Mouse (Mus musculus) G1E-ER4 (cell line): ENCODE results near the gene Rpl9. TPM values are rescaled to one million over a fixed set of nuclear protein-coding genes. Genes with fewer than 3 reads are reported as not detected.

ENCODE experiments used
- GATA1 ChIP-seq: IDR thresholded peaks from one replicate; pipeline ENCODE4 v1.8.0; 2012; ENCODE audit warnings: low read length, inconsistent platforms
- polyA plus RNA-seq: library from polyadenylated mRNA; stranded (reverse); fragments of >175 nt; gene quantifications from 2 replicates; pipeline ENCODE4 v1.2.3, GENCODE M21; 2012

Rpl9 gene
- polyA plus RNA-seq, result 33.1 and 43.0 TPM in 2 replicates

DNA sequence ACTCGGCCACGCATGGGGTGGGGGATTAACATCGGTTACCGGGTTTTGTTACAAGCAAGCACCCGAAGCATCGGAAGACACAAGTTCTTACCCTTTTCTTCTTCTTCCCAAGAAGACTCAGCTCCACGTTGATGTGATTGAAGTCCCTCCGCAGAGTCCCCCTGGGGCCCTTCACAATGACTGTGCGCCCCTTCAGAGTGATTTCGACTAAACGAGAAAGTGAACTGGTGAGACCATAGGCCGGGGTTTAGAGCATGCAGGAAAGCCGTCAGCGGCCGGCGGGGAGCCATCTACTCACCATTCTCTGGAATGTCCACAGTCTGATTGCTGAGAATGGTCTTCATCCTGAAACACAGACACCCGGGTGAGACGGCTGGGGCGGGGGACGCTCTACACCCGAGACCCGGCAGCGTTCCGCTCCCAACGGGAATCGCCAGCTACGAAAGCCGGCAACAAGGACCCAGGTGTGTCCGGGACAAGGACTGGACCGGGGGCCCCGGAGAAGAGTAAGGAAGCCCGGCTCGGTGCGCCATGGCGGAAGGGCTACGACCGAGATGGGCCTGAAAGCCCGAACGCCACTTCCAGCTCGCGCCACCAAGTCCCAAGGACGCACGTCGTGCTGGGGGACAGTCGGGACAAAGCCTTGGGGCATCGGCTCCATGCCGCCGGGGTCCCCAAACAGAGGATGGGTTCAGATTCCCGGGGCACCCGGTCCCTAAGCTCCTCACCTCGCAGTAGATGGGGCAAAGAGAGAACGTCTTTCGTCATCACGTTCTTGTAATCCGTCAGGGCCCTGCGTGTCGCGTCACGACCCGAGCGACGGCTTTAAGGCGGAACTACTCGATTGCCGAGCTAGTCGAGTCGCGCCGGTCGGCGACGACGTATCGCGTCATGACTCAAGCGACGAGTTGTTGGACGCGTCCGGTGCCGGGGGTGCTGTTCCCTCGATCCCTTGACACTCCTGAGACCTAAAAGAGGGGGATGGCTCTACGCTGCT is at the start of gene Rpl9, which contains the start of gene Lias:
Gene Rpl9 (minus strand): TSS at position 797 of the 997 bp plus-strand sequence.
Gene Lias (plus strand): TSS at position 850 of the 997 bp plus-strand sequence.
- no peak for TF ChIP-seq GATA1

DNA sequence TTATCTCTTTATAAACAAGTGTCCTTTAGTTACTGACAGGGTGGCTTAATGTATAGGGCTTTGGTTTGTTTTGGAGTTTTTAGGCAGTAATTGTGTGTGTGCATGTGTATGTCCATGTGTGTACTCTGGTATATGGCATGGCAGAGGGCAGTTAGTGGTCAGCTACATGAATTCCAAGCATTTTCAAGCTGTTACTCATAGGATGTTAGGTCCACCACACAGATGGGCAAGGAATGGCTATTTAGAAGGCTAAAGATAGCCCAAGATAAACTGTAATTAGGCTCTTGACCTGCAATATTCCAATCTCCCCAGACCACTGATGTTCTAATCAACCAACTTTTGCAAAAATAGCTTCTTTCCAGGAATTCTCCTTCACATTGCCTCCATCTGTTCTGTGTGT is 46.8 kb upstream of the Rpl9 start:
- no peak for TF ChIP-seq GATA1

DNA sequence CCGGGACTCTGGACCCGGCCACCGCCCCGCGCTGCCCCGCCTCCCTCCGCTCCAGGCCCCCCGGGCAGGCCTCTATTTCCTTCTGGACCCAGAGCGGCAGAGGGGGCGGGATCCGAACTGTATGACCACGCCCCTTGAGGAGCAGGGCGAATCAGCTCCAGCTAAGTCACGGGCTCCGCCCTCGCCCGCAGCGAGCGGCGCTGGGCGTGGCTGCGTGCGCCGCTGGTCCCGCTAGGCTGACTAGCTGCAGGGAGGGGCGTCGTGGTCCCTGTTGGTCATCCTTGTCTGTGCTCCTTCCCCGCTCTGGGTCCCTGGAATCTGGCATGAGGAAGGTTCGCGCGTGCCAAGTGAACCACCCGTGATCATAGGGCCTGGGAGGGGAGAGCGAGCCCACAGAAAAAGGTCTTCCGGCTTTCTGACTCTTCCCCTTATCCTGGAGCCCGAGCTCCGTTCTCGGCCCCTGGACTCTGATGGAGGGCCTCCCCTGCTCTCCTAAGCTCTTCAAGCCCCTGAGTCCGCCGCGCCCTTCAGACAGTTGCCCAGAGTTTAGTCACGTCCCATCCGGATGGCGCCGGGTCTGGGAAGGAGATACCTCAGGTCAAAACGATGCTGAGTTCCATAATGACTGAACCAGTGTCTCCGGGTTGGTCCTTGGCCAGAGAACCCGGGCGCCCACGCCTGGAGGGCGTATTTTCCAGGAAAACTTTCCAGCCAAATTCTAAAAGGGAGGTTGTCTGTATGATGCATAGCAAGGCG is 44.7 kb upstream of the Rpl9 start, which contains the start of gene Ugdh:
Gene Ugdh (minus strand): TSS at position 144 of the 756 bp plus-strand sequence.
- no peak for TF ChIP-seq GATA1

DNA sequence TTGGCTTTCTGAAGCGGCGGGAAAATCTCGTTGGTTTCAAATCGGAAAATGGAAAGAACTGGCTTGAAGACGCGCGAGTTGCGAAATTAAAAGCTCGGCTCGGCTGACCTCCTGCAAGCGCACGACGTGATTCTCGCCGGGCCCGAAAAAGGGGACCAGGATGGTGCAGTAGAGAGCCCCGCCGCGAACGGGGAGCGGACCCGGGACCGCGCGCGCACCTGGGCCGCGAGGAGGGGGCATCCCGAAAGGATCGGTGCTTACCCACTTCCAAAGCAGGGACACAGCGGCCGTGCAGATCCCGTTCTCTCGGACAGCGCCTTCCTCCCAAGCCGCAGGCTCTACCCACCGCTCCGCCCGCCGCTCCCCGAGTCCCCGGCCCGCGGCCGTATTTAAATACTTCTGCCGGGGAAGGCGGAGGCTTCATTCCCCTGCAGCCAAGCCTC is 44.1 kb upstream of the Rpl9 start:
- TF ChIP-seq GATA1, result no peak

DNA sequence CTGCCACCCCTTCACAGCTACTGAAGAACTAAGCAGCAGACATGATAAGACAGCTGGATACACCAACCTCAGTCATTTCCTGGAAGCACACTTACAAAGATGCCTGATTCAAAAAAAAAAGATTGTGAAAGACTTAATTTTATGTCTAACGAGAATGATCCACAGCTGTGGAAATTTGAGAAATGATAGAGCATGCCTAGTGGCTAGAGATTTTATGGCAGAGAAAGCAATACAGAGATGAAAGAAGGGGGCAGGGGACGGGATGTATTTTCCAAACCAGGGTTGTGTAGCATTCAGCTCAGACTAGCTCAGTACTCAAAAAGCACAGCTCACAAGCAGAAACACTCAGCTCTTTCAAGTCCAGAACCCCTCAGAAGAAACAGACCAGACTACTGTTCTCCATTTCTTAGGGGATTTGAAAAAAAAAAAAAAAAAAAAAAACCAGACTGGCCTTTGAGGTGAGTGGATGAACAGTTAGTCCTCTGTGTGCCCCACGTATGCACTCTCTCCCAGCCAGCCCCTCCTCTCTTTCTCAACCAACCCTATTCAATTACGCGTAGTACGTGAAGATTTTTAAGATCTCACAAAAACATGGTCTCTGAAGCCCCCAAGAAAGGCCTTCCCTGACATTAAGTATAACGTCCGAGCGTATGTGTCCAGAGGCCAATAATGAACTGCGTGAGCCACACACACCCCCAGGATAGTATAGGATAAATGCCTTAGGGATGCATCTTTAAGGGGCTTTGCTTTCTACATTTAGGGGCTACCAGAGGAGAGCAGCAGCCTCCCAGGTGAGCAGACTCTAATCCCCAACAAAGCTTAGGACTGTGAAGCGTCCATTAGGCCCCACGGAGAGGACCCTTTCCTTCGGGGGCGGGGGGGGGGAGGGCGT is 43.5 kb upstream of the Rpl9 start:
- TF ChIP-seq GATA1, result no peak

DNA sequence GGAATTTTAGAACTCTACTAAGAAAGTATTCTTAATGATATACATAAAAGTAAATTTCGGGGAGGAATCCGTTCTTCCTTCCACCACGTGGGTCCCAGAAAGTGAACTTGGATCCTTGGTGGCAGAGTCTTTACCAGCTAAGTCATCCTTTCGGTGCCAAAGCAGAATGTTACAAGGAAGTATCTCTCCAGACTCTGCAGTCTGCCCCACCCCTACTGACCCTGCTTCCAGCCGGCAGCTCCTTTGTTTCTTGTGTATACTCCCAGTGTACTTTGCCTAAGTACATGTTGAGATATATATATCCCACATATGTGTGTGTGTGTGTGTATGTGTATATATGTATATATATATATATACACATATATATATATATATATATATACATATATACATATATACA is 38.2 kb upstream of the Rpl9 start:
- no peak for TF ChIP-seq GATA1

DNA sequence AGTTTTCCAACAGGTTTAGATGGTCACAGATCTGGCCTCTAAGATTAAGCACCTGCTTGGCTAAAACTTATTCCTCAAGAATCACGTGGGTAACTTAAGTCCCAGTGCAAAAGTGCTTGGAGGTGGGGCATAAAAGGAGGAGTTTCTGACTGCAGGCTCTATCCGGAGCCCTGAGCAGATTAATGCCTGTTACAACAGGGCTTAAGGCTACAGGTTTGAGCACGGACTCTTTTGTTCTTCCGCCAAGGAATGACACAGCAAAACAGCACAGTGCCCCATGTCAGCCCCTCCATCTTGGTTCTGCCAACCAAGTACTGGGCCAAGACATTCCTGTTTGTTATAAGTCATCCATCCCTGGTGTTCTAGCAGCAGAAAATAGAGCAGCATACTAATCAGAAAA is 37.1 kb upstream of the Rpl9 start:
- no peak for TF ChIP-seq GATA1

DNA sequence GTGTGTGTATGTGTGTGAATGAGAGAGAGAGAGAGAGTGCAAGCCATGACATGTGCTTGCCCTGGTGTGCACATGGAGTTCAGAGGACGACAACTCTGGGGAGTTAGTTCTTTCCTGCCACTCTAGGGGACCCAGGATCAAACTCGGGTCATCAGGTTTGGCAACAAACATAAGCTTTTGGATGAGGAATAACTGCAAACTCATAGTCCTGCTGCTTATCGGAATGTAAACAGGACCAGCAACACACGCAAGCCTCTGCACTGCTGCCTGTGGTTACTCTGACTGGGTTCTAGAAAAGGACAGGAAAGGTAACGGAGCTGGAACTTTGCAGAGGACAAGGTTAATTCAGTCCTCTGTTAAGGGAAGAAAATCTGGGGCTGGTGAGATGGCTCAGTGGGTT is 34.0 kb upstream of the Rpl9 start:
- TF ChIP-seq GATA1, result no peak

DNA sequence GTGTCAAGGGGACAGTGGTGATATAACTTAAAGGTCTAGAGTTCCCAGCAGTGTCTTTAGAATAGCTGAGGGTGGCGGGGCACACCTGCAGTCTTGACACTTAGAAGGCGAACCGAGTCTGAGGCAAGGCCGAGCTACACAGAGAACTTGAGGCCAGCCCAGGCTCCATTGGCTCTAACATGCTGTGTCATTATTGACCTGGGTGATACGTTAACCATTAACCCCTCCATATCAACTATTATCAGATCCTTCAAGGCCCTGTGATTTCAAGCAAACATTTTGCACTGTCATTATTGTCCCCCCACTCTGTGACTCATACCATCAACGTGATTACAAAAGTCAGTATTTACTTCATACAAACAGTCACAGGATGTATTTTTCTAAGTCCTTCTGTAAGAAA is 33.0 kb upstream of the Rpl9 start:
- no peak for TF ChIP-seq GATA1

DNA sequence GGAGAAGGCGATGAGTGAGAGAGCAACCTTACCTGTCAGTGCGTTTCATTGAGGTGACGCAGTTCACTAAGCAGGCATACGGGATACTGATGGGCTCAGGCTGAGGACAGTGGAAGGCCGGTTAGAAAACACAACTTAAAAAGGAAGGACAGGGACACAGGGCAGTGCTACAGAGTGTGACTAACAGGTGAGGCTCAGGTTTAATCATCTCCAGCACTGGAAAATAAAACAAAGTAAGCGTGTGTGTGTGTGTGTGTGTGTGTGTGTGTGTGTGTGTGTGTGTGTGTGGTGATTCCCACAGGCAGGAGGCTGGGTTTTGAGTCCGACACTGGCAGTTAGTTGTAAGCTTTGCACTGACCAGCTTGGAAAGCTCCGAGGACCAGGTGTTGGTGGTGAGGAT is 31.6 kb upstream of the Rpl9 start:
- no peak for TF ChIP-seq GATA1

DNA sequence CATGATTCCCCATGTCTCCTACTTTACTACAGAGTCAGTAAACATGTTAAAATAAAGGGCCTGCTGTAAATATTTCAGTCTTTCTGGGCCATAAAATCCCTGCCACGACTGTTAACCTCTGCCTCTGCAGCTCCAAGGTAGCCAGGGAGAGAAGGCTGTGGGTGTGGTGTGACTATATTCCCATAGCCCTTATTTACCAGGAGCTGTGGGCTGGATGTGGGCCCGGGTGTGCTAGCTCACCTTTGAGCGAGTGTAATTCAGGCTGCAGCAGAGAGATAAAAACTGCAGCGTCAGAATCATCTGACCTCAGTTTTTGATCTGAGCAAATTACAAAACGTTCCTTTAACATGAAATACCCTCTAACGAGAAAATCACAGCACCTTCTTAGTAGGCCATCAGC is 29.6 kb upstream of the Rpl9 start:
- TF ChIP-seq GATA1, result no peak

DNA sequence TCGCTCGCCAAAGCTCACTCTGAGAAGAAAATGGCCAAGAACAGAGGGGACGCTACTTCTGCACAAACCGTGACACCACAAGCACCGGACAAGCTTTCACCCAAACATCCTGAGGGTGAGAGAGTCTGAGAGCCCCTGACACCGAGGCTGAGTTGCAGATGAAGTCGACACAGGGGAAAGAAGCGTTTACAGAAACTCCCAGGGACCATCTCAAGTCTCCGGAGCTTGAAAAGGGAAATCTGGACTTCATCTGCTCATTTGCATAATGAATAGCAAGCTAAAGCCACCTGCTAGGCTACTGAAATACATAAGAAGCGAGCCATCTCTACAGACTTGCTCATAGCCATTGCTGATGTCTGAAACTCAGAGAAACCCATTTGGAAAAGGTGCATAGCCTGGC is 27.9 kb upstream of the Rpl9 start:
- TF ChIP-seq GATA1, result no peak

DNA sequence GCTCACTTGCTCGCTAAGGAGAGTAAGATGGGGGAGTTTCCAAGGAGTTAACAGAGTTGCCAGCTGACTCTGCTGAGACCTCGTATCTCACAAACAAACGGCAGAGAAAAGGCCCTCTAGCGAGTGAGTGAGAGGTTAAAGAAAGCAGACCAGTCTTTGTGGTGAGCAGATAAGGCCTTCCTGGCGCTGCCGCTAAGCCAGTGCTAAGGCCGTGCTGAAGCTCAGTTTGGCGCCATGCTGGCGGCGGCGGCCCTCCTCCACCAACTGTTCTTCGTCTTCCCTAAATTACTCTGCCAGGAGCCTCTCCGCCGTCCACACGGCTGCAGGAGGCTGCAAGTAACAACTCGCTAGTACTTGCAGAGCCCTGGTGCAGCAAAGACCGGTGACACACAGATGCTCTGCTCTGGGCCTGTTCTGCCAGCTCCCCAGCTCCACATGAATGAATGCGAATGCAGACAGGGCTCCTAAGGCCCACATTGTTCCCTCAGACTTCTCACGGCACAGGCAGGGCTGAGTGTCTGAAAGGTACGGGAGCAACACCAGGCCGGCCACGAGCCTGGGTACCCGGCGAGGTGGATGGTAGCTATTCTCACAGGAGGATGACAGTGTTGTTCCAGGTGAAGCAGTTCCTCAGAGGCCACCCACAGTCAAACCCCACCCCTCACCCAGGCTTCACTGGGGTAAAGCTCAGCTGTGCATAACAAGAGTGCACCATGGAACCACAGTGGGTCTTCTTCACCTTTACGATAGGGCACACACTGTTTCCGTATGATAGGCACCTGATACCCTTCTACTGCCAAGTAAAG is 24.6 kb upstream of the Rpl9 start:
- no peak for TF ChIP-seq GATA1

DNA sequence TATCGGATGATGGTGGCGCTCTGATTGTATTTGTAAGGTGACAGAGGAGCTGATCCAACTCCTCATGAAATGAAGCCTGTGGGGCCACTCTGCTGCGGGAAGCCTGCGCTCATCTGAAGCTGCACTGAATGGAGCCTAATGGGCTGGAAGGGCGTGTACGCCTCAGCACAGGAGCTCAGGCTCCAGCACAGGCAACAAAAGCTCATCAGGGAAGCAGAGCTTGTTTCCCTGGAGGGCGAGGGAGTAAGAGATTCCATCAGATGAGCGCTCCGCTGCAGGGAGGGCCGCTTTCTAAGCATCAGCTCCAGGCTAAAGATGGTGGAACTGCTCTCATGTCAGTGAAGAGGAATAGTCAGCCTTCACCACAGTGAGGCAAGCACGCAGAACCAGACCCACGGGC is 16.7 kb upstream of the Rpl9 start:
- no peak for TF ChIP-seq GATA1
